Mouse (Mus musculus): ENCODE measurements around the gene Scarb1.

DNA sequence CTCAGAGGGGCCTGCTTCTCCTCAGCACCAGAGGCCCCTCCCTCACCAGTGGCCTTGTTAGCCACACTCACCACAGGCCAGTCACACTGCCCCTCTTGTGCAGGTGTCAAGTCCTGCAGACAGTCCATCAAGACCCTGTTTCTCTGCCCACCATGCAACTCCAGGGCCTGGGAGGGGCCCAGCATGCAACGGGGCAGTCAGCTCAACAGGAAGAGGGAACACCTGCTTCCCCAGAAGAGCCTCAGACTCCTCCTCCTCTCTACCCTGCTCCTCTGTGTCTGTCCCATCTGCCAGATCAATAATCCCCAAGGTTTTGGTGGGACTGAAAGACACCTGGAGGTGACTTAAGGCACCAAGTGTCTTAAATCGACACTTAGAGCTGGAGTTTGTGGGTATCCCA, 24.1 kb downstream of the Scarb1 start:
- TF ChIP-seq CTCF (IDR thresholded peaks at IDR 0.05; ENCODE audit: low read depth) (no peak), EP300 (optimal IDR thresholded peaks at IDR 0.05) (no peak)
